Mouse (Mus musculus): Measurements from ENCODE around the gene Ggct.

Gene Ggct

DNA sequence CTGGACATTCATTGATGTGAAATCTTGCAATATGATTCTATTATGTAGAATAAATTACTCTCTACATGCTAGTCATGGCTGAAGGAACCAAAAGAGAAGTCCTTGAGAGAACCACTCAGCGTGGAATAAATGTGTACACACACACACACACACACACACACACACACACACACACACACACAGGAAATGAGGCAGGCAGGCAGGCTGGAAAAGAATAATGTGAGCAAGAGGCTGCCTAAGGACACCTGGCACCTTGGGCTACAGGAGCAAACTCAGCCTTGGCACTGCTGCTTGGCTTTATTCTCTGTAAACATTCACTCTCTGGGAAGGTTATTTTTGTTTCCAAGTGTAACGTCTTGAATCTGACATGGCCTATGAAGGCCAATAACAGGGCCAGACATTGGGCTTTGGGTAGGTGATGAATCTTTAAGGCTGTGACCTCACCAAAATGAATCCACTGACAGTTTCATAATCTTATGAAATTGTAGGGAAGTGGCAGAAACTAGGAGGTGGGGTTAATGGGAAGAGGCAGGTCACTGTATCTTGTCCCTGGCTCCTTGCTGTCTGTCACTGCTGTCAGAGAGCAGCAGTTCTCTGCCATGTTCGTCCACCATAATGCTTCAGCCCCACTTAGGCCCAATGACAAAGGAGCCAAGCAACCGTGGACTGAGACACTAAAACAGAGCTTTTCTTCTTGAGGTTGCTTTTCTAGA is 46.4 kb downstream of the Ggct start:
- no peak for DNase-seq

DNA sequence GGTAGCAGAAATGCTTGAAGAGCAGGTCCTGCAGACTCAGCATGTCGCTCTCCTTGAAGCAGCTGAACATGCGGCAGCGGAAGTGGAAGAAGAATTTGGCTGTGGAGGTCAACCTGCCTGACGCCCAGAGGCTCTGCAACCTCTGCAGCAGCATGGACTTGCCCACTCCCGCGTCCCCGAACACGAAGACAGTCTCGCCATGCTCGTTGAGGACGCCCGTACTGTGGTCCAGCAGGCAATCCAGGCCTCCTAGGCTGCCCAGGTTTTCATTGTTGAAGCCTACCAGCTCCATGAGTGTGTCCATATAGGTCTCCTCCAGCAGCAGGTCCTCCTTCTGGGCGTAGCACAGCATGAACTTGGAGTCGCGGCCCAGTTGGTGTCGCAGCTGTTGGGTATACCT is 48.2 kb downstream of the Ggct start:
- no peak for DNase-seq

GRCm38 (mm10) chr6:54943753-54944152 is 49.0 kb downstream of the Ggct start:
- no peak for DNase-seq

DNA sequence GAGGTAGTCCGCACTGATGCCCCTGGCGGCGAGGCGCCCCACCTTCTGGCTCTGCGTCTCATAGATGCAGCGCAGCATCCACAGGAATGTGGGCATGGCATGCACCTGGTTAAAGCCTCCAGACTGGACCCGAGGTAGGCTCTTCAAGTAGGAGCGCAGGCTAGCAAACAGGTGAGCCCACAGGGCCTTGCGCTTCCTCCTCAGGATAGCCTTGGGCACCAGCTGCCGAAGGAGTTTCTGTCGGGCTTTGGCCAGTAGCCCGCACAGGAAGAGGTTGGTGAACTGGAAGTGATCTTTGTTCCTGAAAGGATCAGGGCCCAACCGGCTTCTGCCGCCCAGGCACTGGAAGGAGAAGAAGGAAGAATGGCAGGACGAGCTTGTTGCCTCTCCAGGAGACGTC is 49.5 kb downstream of the Ggct start:
- DNase-seq = no peak

GRCm38 (mm10) chr6:54941149-54941548 is 51.6 kb downstream of the Ggct start:
- DNase-seq = no peak

- no peak for DNase-seq
Observed at GRCm38 (mm10) chr6:54940126-54940525, 52.6 kb downstream of the Ggct start.

DNA sequence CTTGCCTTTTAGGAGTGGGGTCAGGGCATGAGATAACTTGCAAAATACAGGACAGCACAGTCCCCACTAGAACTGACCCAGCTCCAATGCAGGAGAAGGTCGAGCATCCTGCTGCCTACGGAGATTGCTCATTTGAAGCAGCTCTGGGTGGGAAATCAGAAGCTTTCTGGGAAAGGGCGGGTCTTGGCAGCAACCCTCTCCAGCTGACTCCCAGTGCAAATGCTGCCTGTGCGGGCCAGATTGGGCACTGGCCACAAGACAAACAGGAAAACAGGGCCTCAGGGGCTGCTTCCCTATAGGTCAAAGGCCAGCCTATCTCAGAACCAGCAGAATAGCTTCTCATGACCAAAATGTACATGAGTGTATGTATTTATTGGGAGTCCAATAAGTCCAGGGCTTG is 53.1 kb downstream of the Ggct start:
- no peak for DNase-seq

DNA sequence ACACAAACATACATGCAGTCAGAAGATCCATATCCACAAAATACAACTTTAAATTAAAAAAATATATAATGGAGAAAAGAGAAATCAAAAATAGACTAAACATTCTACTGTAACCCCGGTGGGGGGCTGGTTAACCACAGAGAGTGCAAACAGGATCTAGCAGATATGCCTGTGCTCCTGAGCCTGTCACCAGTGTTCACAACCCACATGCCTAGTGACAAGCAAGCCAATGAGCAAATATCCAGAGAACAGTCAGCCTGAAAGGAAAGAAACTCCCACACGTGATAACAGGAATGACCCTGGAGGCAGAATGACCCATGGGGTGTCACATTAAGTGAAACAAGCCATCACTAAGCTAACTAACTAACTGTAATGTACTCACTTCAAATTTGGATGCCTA is 56.3 kb downstream of the Ggct start:
- DNase-seq = no peak

- DNase-seq = no peak
Observed at GRCm38 (mm10) chr6:54934930-54935329, 57.8 kb downstream of the Ggct start.

DNA sequence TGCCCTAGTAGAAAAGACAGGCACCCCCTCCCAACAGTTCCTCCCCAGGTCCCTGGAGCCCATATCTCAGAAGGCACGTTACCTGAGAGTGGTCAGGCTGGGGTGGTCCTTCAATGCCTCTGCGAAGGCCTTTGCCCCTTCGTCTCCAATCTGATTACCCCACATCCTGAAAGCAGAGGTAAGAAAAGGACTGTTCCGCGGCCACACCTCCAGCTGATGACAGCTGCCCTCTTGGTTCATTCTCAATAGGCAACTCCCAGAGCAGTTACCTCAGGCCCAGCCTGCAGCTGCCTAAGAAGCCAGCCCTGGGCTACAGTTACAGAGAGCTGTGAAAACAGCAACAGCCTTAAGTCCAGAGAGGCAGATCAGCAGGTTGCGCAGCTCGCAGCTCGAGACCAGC is 58.4 kb downstream of the Ggct start:
- no peak for DNase-seq

- no peak for DNase-seq
Observed at GRCm38 (mm10) chr6:54933866-54934265, 58.9 kb downstream of the Ggct start.

DNA sequence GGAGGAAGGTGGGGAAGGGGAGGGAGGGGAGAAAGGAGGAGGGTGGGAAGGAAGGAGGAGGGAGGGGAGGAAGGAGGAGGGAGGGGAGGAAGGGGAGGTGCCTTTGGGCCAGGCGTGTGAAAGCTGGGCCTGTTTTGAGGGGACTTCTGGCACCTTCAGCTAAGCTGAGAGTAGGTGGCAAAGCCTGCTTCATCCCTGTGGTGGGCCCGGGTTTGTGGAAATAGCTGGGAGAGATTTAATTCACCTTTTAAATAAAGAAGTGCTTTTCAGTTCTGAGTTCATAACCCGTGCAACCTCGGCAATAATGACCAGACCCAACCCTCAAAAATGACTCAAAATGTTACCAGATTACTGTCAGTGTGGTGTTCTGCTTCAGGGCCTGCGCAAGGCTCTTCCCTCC is 59.5 kb downstream of the Ggct start:
- no peak for DNase-seq

Data from right cerebral cortex, postnatal 4 days (tissue).